Mouse (Mus musculus): ENCODE data around the gene Tceanc. TPM values are rescaled to one million over a fixed set of nuclear protein-coding genes. Genes with fewer than 3 reads are reported as not detected.
A peak's percentile ranks its signal among the peaks of the same experiment; 100 is the strongest.

The Tceanc gene
- total RNA-seq, 2 experiments from 2014 or later, result 3.6 to 4.9 TPM

GRCm38 (mm10) chrX:166479365-166479983, 38.9 kb downstream of the Tceanc start, which contains the start of gene Rab9:
Rab9 (minus strand) TSS chrX:166479867.
- peak; percentile 94 for DNase-seq

DNA sequence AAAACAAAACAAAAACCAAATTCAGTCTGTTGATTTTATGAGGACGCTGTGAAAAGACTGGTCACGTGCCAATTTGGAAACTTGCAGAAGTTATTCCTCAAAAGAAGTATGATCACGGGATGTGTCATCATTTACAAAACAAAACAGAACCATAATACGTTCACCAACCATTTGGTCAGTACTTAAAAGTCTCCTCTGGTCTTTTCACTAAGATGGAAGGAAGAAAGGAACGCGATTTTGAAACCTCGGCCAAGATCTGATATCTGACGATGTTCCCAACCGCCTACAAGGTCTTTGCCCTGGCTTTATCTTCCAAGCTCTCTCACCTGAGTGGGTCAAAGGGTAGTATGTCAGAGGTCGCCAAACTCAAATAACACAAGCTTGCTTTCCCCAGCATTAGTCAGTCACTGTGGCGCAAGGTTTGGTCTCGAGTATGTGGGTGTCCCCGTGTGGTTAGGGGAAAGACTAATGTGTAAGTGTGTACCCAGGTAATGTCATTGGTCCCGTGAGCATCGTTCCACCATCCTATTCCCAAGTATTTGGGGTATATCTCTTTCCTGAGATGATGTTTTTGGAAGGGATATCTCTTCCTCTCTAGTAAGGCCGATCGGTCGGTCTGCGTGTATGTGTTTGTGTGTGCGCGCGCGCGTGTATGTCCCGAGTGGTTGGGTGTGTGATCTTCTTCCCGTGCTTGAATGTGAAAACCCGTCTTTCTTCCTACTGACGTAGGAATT, 39.6 kb downstream of the Tceanc start:
- peak; percentile 5 for DNase-seq

GRCm38 (mm10) chrX:166477393-166477792, 41.0 kb downstream of the Tceanc start:
- DNase-seq, result no peak

GRCm38 (mm10) chrX:166472612-166473011, 45.8 kb downstream of the Tceanc start:
- DNase-seq, result no peak

DNA sequence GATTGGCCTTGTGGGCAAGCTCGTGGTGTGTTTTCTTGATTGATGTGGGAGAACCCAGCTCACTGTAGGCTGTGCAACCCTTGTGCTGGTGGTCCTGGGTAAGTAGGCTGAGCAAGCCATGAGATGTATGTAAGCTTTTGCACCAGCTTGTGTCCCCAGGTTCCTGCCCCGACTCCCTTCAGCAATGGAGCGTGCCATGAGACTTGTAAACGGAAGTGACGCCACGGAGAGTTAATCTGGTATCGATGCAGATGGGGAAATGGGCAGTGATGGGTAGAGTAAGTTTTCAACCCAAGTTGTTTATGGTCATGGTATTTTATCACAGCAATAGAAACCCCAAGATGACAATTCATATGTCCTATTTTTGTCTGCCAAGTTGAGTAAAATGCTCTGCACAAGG, 50.0 kb downstream of the Tceanc start:
- no peak for DNase-seq

DNA sequence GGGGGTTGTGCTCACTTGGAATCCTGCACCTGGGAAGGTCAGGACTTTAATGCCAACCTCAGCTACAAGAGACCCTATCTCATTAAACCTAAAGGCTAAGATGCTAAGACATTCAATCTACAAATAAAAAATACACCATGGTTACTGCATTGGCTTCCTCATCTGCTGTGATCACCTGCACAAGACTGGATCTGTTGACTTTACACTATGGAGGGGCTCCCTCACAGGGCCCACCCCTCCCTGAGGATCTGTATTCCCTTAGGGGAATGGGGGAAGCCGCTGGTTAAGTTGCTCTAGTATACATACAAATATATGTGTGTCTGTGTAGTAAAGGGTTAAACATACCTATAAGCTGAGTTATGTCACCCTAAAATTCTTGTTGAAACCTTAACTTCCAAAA, 62.8 kb downstream of the Tceanc start:
- DNase-seq, result no peak

DNA sequence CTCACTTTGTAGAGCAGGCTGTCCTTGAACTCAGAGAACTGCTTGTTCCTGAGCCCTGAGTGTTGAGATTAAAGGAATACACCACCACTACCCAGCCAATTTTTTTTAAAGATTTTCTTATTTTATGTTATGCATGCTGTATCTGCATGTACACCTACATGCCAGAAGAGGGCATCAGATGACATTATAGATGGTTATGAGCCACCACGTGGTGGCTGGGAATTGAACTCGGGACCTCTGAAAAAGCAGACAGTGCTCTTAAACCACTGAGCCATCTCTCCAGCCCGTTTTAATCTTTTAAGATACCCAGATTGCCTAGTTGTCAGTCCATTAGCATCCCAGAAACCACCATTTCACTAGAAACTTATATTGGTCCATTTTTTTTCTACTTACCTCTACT, 64.0 kb downstream of the Tceanc start:
- DNase-seq, result no peak

GRCm38 (mm10) chrX:166453532-166453931, 64.8 kb downstream of the Tceanc start:
- no peak for DNase-seq

Other genes starting within 250 kb of the Tceanc start
- gene Trappc2, start 78.0 kb downstream of the Tceanc start, total RNA-seq (2021), result 10 to 100 TPM; 15.1 to 15.8 TPM
- 1 to 10 TPM; 7.5 TPM for gene Ofd1, start 77.9 kb downstream of the Tceanc start, total RNA-seq (2021)
- gene Rab9, start 38.7 kb downstream of the Tceanc start, total RNA-seq (2021), result 10 to 100 TPM; 24.8 to 25.4 TPM
- gene Egfl6, start 67.2 kb upstream of the Tceanc start, total RNA-seq (2021), result under 1 TPM; 0.74 TPM

All from heart, postnatal 4 days (tissue).